Mouse (Mus musculus) urinary bladder, postnatal 14 days (tissue): Measurements from ENCODE around the gene Tbca.

ENCODE experiments used
- DNase-seq: peaks from one replicate; pipeline ENCODE4 v3.0.0; 2021; ENCODE audit warnings: low spot score

Gene Tbca

DNA sequence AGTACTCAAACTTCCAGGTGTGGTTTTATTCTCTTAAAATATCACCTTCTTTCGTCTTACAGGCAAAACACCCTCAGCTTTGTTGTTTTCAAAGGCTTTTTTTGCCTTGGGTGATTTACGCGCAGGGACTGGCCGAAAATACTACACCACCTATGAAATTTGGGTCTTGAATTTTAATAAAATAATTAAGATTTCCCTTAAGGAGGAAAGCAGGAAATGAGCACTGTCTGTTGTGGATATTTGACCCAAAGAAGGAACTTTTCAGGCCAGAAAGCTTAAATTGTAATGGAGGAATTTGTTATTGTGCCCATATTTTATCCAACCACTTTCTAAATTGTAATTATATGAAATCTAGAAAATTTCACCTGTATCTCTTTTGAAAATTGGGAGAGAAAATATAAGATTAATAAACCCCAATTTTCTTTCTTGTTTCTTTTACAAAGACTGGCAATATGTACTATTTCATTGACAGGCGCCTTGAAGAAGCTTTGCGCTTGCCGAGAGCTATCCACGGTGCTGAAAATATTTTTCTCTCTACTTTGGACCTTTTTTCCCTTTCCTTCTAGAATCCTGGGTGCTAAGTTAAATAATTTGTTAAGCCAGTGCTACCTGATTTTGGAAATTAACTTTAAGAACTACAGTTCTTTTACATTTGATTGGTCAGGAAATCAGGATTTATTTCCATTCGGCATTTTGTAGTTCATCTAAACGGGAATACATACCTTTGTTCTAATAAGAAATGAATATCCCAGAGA, 89.5 kb downstream of the Tbca start:
- no peak for DNase-seq

DNA sequence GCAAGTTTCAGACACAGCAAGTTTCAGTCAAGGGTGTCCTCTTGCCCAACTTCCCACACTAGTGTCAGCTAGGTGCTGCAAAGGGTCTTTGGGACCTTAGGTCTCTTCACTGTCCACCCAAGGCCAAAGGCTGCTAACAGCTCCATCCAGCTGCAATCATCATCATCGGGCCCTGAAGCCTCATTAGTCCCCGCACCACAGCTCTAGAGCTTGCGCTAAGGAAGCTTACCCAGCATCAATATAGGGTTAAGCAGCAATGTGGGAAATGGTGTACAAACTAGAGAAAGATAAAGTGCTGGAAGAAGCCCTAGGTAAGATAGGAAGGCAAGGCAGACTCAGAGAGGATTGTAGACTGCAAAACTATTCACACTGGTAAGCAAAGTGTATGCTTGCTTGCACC, 92.5 kb downstream of the Tbca start:
- DNase-seq, result no peak

DNA sequence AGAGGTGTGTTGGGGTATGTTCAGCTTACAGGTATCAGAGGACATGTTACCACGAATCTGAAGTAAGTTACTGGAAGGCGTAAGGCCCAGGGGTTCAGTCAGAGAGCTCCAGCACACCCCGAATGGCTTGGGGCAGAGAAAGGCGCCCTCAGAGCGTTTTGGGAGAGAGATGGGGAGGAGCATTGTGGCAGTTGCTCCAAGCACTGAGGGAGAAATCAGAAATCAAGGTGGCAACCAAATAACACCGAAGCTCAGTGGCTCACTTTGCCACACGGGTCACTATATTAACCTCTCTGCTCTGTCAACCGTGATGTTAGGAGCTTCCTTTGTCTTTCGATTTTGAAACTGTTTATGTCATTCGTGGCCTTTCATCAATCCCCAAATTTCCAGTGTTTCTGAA, 93.5 kb downstream of the Tbca start:
- DNase-seq, result no peak

GRCm38 (mm10) chr13:94882711-94883145, 94.0 kb downstream of the Tbca start:
- no peak for DNase-seq

DNA sequence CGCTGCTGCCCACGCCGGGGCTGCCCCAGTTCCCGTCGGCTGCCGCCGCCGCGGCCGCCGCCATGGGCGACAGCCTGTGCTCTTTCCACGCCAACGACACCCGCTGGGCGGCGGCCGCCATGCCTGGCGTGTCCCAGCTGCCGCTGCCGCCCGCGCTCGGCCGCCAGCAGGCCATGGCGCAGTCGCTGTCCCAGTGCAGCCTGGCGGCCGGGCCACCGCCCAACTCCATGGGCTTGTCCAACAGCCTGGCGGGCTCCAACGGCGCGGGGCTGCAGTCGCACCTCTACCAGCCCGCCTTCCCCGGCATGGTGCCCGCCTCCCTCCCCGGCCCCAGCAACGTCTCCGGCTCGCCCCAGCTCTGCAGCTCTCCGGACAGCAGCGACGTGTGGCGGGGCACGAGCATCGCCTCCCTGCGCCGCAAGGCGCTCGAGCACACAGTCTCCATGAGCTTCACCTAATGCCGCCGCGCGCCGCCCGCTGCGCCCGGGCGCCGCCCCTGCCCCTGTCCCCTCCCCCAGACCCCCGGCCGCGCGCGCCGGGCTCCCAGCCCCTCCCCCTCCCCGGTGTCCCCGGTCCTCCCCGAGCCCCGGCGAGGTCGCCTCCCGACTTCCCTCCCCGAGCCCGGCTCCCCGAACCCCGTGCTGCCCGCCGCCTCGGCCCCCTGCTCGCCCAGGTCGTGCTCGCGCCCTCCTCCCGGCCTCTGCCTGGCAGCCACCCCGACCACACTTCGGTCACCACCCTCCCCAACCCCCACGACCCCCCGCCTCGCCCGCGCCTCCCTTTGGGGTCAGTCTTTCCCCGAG, 94.7 kb downstream of the Tbca start:
- DNase-seq, result no peak

DNA sequence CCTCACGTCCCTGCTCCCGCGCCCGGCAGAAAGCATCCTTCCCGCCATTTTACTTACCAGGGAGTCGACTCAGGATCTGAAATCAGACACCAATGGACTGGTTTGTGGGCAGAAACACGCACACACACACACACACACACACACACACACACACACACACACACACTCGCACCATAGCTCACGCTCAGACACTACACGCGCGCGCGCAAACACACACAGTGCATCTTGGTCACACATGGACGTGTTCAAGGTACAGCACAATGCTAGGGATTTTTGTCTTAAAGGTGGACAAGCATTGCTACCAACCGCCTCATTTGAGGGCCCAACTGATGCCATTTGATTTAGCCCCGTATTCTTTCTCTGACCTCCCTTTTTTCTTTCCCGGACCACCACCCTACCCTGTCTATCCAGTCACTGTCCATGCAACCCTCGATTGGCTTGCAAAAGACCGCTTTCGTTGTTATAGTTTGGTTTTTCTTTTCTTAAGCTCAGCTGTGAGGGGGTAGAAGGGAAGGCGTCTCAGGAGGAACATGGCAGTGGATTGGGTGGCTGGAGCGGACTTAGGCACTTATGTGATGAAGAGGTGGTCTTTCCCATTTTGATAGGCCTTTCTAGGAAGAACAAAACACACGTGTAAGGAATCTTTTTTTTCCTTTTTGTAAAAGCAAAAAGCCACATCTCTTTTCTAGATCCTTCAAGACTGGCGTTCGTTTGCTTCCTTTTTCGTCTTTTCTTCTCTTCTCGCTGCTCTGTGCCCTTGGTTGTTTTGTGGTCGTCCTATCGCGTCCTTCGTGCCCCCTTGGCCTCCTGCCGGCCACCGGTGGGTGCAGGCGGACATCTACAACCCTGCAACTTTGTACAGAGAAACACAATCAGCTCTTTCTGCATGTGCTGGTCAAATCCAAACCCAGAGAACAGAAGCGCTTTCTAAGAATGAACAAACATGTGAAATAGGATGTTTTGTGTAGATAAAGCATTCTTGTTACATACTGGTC, 95.6 kb downstream of the Tbca start:
- DNase-seq, result no peak

DNA sequence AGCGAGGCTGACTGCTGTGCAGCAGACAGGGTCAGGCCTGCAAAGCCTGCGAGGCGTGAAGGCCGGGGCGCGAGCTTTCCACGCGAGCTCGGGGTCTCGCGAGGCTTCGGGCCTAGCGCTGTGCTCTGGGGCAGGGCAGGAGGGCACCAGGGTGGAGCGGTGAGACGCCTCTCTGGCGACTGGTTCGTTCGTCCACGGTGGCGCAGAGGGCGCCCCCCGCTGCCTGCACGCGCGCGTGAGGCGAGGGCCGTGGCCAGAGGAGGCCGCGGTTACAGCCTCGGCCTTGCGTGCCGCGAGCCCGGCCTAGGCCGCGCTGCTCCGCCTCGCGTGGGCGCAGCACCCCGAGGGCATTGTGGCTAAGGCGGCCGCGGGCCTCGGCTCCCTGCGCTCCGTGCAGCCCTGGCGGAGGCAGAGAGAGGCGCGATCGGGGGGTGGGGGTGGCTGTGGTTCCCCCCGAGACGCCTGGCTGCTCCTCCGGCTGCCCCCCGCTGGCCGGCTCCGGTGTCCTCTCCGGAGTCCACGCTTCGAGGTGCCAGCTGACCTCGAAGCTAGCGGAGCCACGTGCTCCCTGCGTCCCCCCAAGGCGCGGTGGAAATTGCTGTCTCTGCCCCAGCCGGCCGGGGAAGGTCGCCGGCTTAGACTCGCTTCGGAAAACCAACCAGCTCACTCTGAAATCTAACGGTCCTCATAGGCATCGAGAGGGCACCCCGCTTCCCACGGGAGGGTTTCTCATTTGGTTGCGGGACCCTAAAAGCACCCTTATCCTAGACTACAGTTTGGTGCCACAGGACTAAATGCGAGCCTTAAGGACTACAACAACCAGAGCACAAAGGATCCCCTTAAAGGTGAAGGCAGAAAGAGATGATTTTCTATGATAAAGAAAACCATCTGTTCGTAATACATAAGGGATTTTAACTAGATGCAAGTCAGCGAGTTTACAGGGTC, 96.9 kb downstream of the Tbca start:
- DNase-seq, result no peak
